Mouse (Mus musculus) neural tube, embryonic 12.5 days (tissue): Measurements from ENCODE around the gene Sgcd. TPM values are rescaled to one million over a fixed set of nuclear protein-coding genes. Genes with fewer than 3 reads are reported as not detected.
"Not testable (repeated sequence)": the region's sequence is repeated elsewhere in the genome, so short reads cannot be mapped to it uniquely, and the experiment has no call there.

Experiments
- ATAC-seq: fragments of 200-750 bp; cut with Nextera tagmentation; 2 replicates; pipeline ENCODE4 v1.8.0; 2017; ENCODE audit warnings: low read depth, mild to moderate bottlenecking, moderate TSS enrichment, moderate library complexity; ENCODE audit not compliant: low FRiP score
- H3K27ac ChIP-seq: fragments of 300-500 bp; sonication (generic); 2 replicates; pipeline ENCODE4 v1.5.1; 2016
- H3K27me3 ChIP-seq: fragments of 300-500 bp; sonication (generic); replicated peaks from 2 replicates; pipeline ENCODE4 v1.6.1; 2016; ENCODE audit warnings: mild to moderate bottlenecking
- H3K36me3 ChIP-seq: fragments of 300-500 bp; sonication (generic); 2 replicates; pipeline ENCODE4 v1.6.1; 2016; ENCODE audit warnings: mild to moderate bottlenecking
- H3K4me1 ChIP-seq: fragments of 300-500 bp; sonication (generic); 2 replicates; pipeline ENCODE4 v1.6.1; 2016
- H3K4me2 ChIP-seq: fragments of 300-500 bp; sonication (generic); replicated peaks from 2 replicates; pipeline ENCODE4 v1.6.1; 2016; ENCODE audit warnings: mild to moderate bottlenecking
- H3K4me3 ChIP-seq: fragments of 300-500 bp; sonication (generic); 2 replicates; pipeline ENCODE4 v1.5.1; 2016
- H3K9ac ChIP-seq: fragments of 300-500 bp; sonication (generic); 2 replicates; pipeline ENCODE4 v1.6.1; 2016; ENCODE audit warnings: mild to moderate bottlenecking
- H3K9me3 ChIP-seq: fragments of 300-500 bp; sonication (generic); 2 replicates; pipeline ENCODE4 v1.6.1; 2016; ENCODE audit warnings: mild to moderate bottlenecking
- WGBS: fragments of 180-500 bp; shearing (Covaris S2); methylation state at CpG from one replicate; pipeline ENCODE4 v1.1.7; 2016; 5-methylcytosine and 5-hydroxymethylcytosine counted together
- polyA plus RNA-seq: library from polyadenylated mRNA; unstranded; fragments of >200 nt; fragmentation: Nextera tagmentation; extraction: Ambion mirVana; gene quantifications from 2 replicates; pipeline ENCODE4 v1.2.1, GENCODE M21; 2016

The Sgcd gene
- polyA plus RNA-seq, 1 experiment from 2014 or later = 2.6 TPM

- WGBS = 65% methylated on average over 3 of the region's 3 CpGs
- H3K9ac ChIP-seq = no peak overlapping the region
- no peaks in the 10 kb centered on the region for H3K4me1 ChIP-seq
- H3K9me3 ChIP-seq = no peaks in the 10 kb centered on the region
- no peak overlapping the region for H3K4me2 ChIP-seq
- H3K36me3 ChIP-seq = no peaks in the 10 kb centered on the region
- H3K27ac ChIP-seq = no peak overlapping the region
- H3K4me3 ChIP-seq = no peak overlapping the region
- ATAC-seq = no peak
- H3K27me3 ChIP-seq = no peaks in the 10 kb centered on the region
These were observed 422.6 kb downstream of the Sgcd start for GRCm38 (mm10) chr11:47566156-47566555.

GRCm38 (mm10) chr11:47524845-47525244 is 463.9 kb downstream of the Sgcd start:
- H3K9ac ChIP-seq = no peak overlapping the region
- 9% methylated on average over 1 of the region's 1 CpGs for WGBS
- H3K27me3 ChIP-seq = no peaks in the 10 kb centered on the region
- no peak overlapping the region for H3K27ac ChIP-seq
- H3K9me3 ChIP-seq = no peaks in the 10 kb centered on the region
- H3K4me1 ChIP-seq = no peaks in the 10 kb centered on the region
- no peak overlapping the region for H3K4me2 ChIP-seq
- no peak overlapping the region for H3K4me3 ChIP-seq
- ATAC-seq = no peak
- H3K36me3 ChIP-seq = no peaks in the 10 kb centered on the region

DNA sequence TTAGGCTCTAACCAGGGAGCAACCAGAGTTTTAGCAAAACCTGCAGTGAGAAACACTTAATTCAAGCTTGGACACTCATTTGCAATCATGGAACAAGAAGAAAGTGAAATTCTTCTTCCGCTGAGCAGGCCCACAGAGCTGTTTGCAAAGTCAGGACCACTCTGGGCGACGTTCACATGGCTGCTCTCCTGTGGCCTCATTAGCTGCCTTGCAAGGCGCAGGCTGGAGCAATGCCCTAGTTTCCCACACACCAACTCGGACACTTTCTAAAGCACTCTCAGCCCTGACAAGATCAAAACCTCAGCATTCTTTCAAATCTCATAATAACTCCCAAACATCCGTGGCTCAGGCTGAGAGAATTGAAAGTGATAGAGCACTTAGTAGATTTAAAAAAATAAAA is 480.7 kb downstream of the Sgcd start:
- ATAC-seq = no peak
- Histone ChIP-seq H3K9ac (no peak overlapping the region), H3K27me3 (no peaks in the 10 kb centered on the region), H3K9me3 (no peaks in the 10 kb centered on the region), H3K4me1 (no peaks in the 10 kb centered on the region), H3K27ac (no peak overlapping the region), H3K36me3 (no peaks in the 10 kb centered on the region), H3K4me3 (no peak overlapping the region), H3K4me2 (no peak overlapping the region)
- 87% methylated on average over 6 of the region's 6 CpGs for WGBS

GRCm38 (mm10) chr11:47503236-47503635 is 485.5 kb downstream of the Sgcd start:
- H3K9me3 ChIP-seq, ATAC-seq, H3K27me3 ChIP-seq, H3K27ac ChIP-seq, H3K4me1 ChIP-seq, H3K4me2 ChIP-seq, H3K36me3 ChIP-seq, H3K4me3 ChIP-seq, H3K9ac ChIP-seq: not testable (repeated sequence)

DNA sequence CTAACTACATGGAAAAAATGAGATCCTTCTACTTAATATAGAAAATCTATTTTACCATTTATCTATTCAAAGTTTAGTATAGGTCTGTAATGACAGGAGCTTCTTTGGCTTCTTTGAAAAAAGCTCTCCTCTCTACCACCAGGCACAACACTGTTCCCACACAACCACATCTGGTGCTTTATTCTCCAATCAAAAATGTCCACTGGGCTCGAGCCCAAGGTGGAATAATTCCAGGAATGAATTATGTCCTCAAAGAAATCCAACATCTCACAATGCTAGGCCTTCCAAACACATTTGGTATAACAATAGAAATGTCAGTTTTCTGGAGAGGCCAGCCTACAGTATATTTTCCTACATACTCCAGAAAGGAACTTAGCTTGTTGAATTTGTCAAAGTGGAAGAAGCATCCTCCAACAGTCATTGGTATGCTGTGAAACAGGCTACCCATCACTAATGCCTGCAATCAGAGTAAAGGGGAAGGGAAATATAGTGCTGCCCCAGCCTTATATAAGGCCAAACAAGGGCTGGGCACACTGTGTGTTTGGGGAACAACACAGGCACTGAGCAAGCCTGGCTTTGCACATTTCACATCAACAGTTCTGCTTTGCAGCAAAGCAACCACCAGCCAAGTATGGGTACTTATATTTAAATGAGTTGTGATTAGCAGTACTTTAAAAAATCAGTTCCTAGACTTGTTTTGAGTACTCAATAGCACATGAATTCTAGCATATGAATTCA is 515.1 kb downstream of the Sgcd start:
- ATAC-seq = no peak
- H3K4me1 ChIP-seq = no peaks in the 10 kb centered on the region
- no peak overlapping the region for H3K9ac ChIP-seq
- H3K9me3 ChIP-seq = no peaks in the 10 kb centered on the region
- H3K36me3 ChIP-seq = no peaks in the 10 kb centered on the region
- H3K4me2 ChIP-seq = no peak overlapping the region
- H3K27ac ChIP-seq = no peak overlapping the region
- WGBS = 73% methylated on average over 1 of the region's 1 CpGs
- H3K4me3 ChIP-seq = no peak overlapping the region
- H3K27me3 ChIP-seq = no peaks in the 10 kb centered on the region

GRCm38 (mm10) chr11:47460700-47461099 is 528.1 kb downstream of the Sgcd start:
- H3K9me3 ChIP-seq, H3K9ac ChIP-seq, H3K4me2 ChIP-seq, H3K27me3 ChIP-seq, H3K4me3 ChIP-seq, H3K27ac ChIP-seq, H3K36me3 ChIP-seq, ATAC-seq, H3K4me1 ChIP-seq: not testable (repeated sequence)

GRCm38 (mm10) chr11:47460149-47460548 is 528.6 kb downstream of the Sgcd start:
- ATAC-seq = no peak
- Histone ChIP-seq H3K36me3 (no peaks in the 10 kb centered on the region), H3K9me3 (no peaks in the 10 kb centered on the region), H3K9ac (no peak overlapping the region), H3K27me3 (no peaks in the 10 kb centered on the region), H3K27ac (no peak overlapping the region), H3K4me2 (no peak overlapping the region), H3K4me1 (no peaks in the 10 kb centered on the region), H3K4me3 (no peak overlapping the region)
- WGBS = 85% methylated on average over 2 of the region's 2 CpGs

DNA sequence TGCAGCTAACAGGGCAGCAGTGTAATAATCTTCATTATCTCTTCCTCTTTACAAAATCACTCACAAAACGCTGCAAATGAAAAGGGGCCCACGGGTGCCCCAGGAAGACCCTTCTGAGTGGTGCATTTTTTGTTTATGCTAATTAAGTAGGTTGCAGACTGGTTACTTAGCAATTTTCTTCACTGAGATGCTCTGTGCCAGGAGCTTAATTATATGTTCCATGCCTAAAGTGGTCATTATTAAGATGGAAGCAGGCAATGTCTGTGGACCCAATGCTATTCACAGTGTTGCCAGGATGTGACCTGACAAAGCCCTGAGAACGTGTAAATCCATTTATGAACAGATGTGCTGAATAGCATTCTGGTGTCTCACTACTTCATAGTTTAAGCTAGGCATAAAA is 529.6 kb downstream of the Sgcd start:
- Histone ChIP-seq H3K4me2 (no peak overlapping the region), H3K36me3 (no peaks in the 10 kb centered on the region), H3K27ac (no peak overlapping the region), H3K4me1 (no peaks in the 10 kb centered on the region), H3K27me3 (no peaks in the 10 kb centered on the region), H3K4me3 (no peak overlapping the region), H3K9ac (no peak overlapping the region), H3K9me3 (no peaks in the 10 kb centered on the region)
- 47% methylated on average over 3 of the region's 3 CpGs for WGBS
- ATAC-seq = peak; percentile 33; the same call in 1 of the 2 replicates

DNA sequence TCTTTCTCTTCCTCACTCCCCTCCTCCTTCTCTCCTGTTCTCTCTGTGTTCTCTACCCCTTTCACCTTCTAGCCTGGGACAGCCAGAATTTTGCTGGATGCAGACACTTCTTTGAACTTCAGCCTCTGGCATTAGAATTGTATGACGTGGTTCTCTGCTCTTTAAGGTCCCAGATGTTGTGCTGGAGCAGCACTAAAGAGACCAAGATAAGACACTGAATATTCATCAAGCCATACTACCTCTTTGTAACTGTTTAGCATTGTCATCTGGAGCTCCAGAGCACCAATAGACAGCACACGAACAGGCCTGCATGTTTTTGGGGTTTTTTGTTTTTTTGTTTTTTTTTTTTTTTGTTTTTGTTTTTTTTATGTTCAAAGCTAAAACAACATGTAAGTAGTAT is 541.0 kb downstream of the Sgcd start:
- Histone ChIP-seq H3K4me2 (no peak overlapping the region), H3K9ac (no peak overlapping the region), H3K4me3 (no peak overlapping the region), H3K9me3 (no peaks in the 10 kb centered on the region), H3K27ac (no peak overlapping the region), H3K27me3 (no peaks in the 10 kb centered on the region), H3K36me3 (no peaks in the 10 kb centered on the region), H3K4me1 (no peaks in the 10 kb centered on the region)
- ATAC-seq = no peak
- 55% methylated on average over 2 of the region's 2 CpGs for WGBS

DNA sequence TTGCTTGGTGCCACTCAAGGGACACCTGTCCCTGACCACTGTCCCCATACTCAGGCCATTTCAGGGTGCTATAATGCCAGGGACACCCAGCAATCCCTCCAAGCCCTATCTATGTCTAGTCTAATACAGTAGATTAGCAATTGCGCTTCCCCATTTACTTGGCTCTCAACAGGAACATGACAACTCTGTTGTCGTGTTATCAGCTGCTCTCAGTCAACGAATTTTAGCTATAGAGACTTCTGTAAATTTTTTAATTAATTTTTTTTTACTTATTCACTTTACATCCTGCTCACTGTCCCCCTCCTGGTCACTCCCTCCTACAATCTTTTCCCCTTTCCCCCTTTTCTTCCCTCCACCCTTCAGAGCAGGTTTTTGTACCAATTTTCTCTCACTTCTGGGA is 542.4 kb downstream of the Sgcd start:
- Histone ChIP-seq H3K4me2 (no peak overlapping the region), H3K27me3 (no peaks in the 10 kb centered on the region), H3K36me3 (no peaks in the 10 kb centered on the region), H3K4me1 (no peaks in the 10 kb centered on the region), H3K4me3 (no peak overlapping the region), H3K9me3 (no peaks in the 10 kb centered on the region), H3K27ac (no peak overlapping the region), H3K9ac (no peak overlapping the region)
- no peak for ATAC-seq
- WGBS = 86% methylated on average over 3 of the region's 3 CpGs

DNA sequence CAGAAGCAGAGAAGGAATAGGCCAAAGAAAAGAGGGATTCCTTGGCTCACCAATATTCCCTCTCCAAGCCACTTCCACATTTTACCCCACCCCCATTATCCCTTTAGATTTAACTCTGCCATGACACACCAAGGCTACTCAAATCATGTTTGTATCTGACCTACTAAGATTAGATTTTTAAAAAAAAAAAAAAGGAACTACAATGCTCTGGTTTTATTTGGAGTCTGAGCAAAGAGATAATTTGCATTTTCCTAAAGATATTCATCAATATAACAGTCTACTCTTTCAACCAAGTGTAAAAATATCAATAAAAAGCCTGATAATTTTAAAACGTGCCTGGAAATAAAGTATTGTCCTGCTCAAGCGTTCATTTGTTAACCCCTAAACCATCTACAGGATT is 543.1 kb downstream of the Sgcd start:
- no peak overlapping the region for H3K9ac ChIP-seq
- WGBS = 77% methylated on average over 2 of the region's 2 CpGs
- no peaks in the 10 kb centered on the region for H3K36me3 ChIP-seq
- H3K4me3 ChIP-seq = no peak overlapping the region
- ATAC-seq = no peak
- no peak overlapping the region for H3K27ac ChIP-seq
- H3K4me2 ChIP-seq = no peak overlapping the region
- H3K4me1 ChIP-seq = no peaks in the 10 kb centered on the region
- H3K9me3 ChIP-seq = no peaks in the 10 kb centered on the region
- H3K27me3 ChIP-seq = no peaks in the 10 kb centered on the region

DNA sequence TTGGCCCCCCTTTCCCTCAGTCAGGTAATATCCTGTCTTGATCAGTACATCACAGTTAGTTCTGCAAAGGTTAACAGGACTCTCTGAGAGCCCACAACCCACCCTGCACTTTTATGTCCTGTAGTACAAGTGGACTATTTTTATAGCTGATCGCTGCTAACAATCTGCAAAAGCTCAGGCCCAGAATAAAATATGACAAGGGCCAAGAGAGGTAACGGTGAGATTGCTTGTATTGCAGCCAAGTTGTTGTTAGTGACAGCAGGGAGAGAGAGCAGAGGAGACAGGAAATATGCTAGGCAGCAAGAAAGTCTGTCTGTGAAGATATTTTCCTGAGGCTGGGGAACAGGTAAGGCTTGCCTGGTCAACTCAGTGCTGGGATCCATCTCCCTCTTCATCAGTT is 546.5 kb downstream of the Sgcd start:
- Histone ChIP-seq H3K9ac (no peak overlapping the region), H3K27ac (no peak overlapping the region), H3K4me3 (no peak overlapping the region), H3K4me1 (no peaks in the 10 kb centered on the region), H3K27me3 (no peaks in the 10 kb centered on the region), H3K4me2 (no peak overlapping the region), H3K9me3 (no peaks in the 10 kb centered on the region), H3K36me3 (no peaks in the 10 kb centered on the region)
- no peak for ATAC-seq
- 73% methylated on average over 2 of the region's 2 CpGs for WGBS

DNA sequence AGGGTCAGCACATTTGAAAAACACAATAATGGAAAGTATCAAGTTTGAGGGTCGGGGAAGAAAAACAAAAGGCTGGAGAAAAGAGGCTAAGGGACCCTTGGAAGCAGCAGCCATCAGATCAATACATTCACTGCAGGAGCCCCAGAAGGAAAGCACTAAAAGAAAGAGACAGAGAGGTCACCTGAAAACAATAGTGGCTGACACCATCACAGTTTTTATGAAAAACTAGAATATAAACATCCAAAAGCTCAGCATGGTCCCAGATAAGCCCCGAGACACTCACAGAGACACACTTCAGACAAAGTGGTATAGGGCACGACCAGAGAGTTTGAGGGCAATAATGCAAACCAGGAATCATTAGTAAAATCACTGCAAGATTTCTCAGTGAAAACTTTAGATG is 589.2 kb downstream of the Sgcd start:
- H3K4me3 ChIP-seq = no peak overlapping the region
- H3K27me3 ChIP-seq = no peaks in the 10 kb centered on the region
- no peaks in the 10 kb centered on the region for H3K9me3 ChIP-seq
- no peaks in the 10 kb centered on the region; the same call in 1 of the 2 replicates for H3K4me1 ChIP-seq
- H3K27ac ChIP-seq = no peak overlapping the region
- no peak overlapping the region for H3K4me2 ChIP-seq
- no peaks in the 10 kb centered on the region for H3K36me3 ChIP-seq
- WGBS = 15% methylated on average over 3 of the region's 3 CpGs
- H3K9ac ChIP-seq = no peak overlapping the region
- no peak for ATAC-seq
